Mouse (Mus musculus): ENCODE measurements at regions not wholly inside any gene's neighbourhood (a gene's known extent, or its start where the extent isn't known, plus 50 kb on each side); places are given as distances from the start of the nearest gene placed in this dataset.

GRCm38 (mm10) chr10:98682436-98682835, 231.8 kb upstream of the Atp2b1 start:
- H3K36me3 ChIP-seq (ENCODE audit: control insufficient read depth, insufficient read depth, low read length), result no peaks in the 10 kb centered on the region
- H3K9ac ChIP-seq (ENCODE audit: low read length), result no peak overlapping the region
- 90% methylated on average over 1 of the region's 1 CpGs for WGBS
- no peaks in the 10 kb centered on the region for H3K4me1 ChIP-seq (ENCODE audit: control insufficient read depth, insufficient read depth, low read length)
- no peaks in the 10 kb centered on the region for H3K27me3 ChIP-seq (ENCODE audit: control insufficient read depth, insufficient read depth, low read length)
- H3K27ac ChIP-seq (ENCODE audit: low read depth, low read length), result no peak overlapping the region
- no peak for ATAC-seq (ENCODE audit: low FRiP score)
- DNase-seq (ENCODE audit: low spot score, missing footprints), result peak; percentile 67
- no peak overlapping the region for H3K4me3 ChIP-seq (ENCODE audit: low read depth, low read length)
- H3K9me3 ChIP-seq (ENCODE audit: control insufficient read depth, low read length), result no peaks in the 10 kb centered on the region
- H3K4me2 ChIP-seq, result no peak overlapping the region

- Histone ChIP-seq H3K4me1 (ENCODE audit: control insufficient read depth, insufficient read depth, low read length) (no peaks in the 10 kb centered on the region), H3K27me3 (ENCODE audit: control insufficient read depth, insufficient read depth, low read length) (no peaks in the 10 kb centered on the region), H3K9ac (ENCODE audit: low read length) (no peak overlapping the region), H3K27ac (ENCODE audit: low read depth, low read length) (no peak overlapping the region), H3K4me2 (no peak overlapping the region), H3K4me3 (ENCODE audit: low read depth, low read length) (no peak overlapping the region), H3K36me3 (ENCODE audit: control insufficient read depth, insufficient read depth, low read length) (no peaks in the 10 kb centered on the region), H3K9me3 (ENCODE audit: control insufficient read depth, low read length) (no peaks in the 10 kb centered on the region)
- peak; percentile 73 for DNase-seq (ENCODE audit: low spot score, missing footprints)
- ATAC-seq (ENCODE audit: low FRiP score), result no peak; the same call in 1 of the 2 replicates
- WGBS, result 64% methylated on average over 12 of the region's 12 CpGs
These were observed 230.0 kb upstream of the Atp2b1 start for GRCm38 (mm10) chr10:98684195-98684594.

- Histone ChIP-seq H3K36me3 (ENCODE audit: control insufficient read depth, insufficient read depth, low read length) (no peaks in the 10 kb centered on the region), H3K27me3 (ENCODE audit: control insufficient read depth, insufficient read depth, low read length) (no peaks in the 10 kb centered on the region), H3K27ac (ENCODE audit: low read depth, low read length) (no peak overlapping the region), H3K4me1 (ENCODE audit: control insufficient read depth, insufficient read depth, low read length) (no peaks in the 10 kb centered on the region), H3K4me3 (ENCODE audit: low read depth, low read length) (no peak overlapping the region), H3K4me2 (no peak overlapping the region), H3K9me3 (ENCODE audit: control insufficient read depth, low read length) (no peaks in the 10 kb centered on the region), H3K9ac (ENCODE audit: low read length) (no peak overlapping the region)
- ATAC-seq (ENCODE audit: low FRiP score) (no peak), DNase-seq (ENCODE audit: low spot score, missing footprints) (peak; percentile 85)
- whole genome bisulfite sequencing, result 85% methylated on average over 8 of the region's 8 CpGs
These were observed 229.5 kb upstream of the Atp2b1 start for GRCm38 (mm10) chr10:98684707-98685106.

- Histone ChIP-seq H3K27ac (ENCODE audit: low read depth, low read length) (no peak overlapping the region), H3K9me3 (ENCODE audit: control insufficient read depth, low read length) (no peaks in the 10 kb centered on the region), H3K36me3 (ENCODE audit: control insufficient read depth, insufficient read depth, low read length) (no peaks in the 10 kb centered on the region), H3K4me2 (no peak overlapping the region), H3K9ac (ENCODE audit: low read length) (no peak overlapping the region), H3K4me3 (ENCODE audit: low read depth, low read length) (no peak overlapping the region), H3K27me3 (ENCODE audit: control insufficient read depth, insufficient read depth, low read length) (no peaks in the 10 kb centered on the region), H3K4me1 (ENCODE audit: control insufficient read depth, insufficient read depth, low read length) (no peaks in the 10 kb centered on the region)
- 83% methylated on average over 2 of the region's 2 CpGs for WGBS
- DNase-seq (ENCODE audit: low spot score, missing footprints), result peak; percentile 33
- no peak for ATAC-seq (ENCODE audit: low FRiP score)
These were observed 228.5 kb upstream of the Atp2b1 start for GRCm38 (mm10) chr10:98685739-98686138.

- no peaks in the 10 kb centered on the region for H3K4me1 ChIP-seq (ENCODE audit: control insufficient read depth, insufficient read depth, low read length)
- no peak overlapping the region for H3K27ac ChIP-seq (ENCODE audit: low read depth, low read length)
- H3K4me3 ChIP-seq (ENCODE audit: low read depth, low read length), result no peak overlapping the region
- no peaks in the 10 kb centered on the region for H3K27me3 ChIP-seq (ENCODE audit: control insufficient read depth, insufficient read depth, low read length)
- H3K36me3 ChIP-seq (ENCODE audit: control insufficient read depth, insufficient read depth, low read length), result no peaks in the 10 kb centered on the region
- ATAC-seq (ENCODE audit: low FRiP score), result no peak
- no peak for DNase-seq (ENCODE audit: low spot score, missing footprints)
- no peak overlapping the region for H3K9ac ChIP-seq (ENCODE audit: low read length)
- no peak overlapping the region for H3K4me2 ChIP-seq
- H3K9me3 ChIP-seq (ENCODE audit: control insufficient read depth, low read length), result no peaks in the 10 kb centered on the region
These were observed 227.8 kb upstream of the Atp2b1 start for GRCm38 (mm10) chr10:98686370-98686769.

GRCm38 (mm10) chr10:98691816-98692215, 222.4 kb upstream of the Atp2b1 start:
- ATAC-seq (ENCODE audit: low FRiP score), result no peak

GRCm38 (mm10) chr10:98694690-98695370, 219.4 kb upstream of the Atp2b1 start:
- whole genome bisulfite sequencing, result 94% methylated on average over 2 of the region's 2 CpGs
- H3K9me3 ChIP-seq (ENCODE audit: control insufficient read depth, low read length), result no peaks in the 10 kb centered on the region
- no peak overlapping the region for H3K4me2 ChIP-seq
- H3K27me3 ChIP-seq (ENCODE audit: control insufficient read depth, insufficient read depth, low read length), result no peaks in the 10 kb centered on the region
- H3K9ac ChIP-seq (ENCODE audit: low read length), result no peak overlapping the region
- no peak overlapping the region for H3K4me3 ChIP-seq (ENCODE audit: low read depth, low read length)
- H3K36me3 ChIP-seq (ENCODE audit: control insufficient read depth, insufficient read depth, low read length), result no peaks in the 10 kb centered on the region
- no peaks in the 10 kb centered on the region for H3K4me1 ChIP-seq (ENCODE audit: control insufficient read depth, insufficient read depth, low read length)
- ATAC-seq (ENCODE audit: low FRiP score) (no peak), DNase-seq (ENCODE audit: low spot score, missing footprints) (no peak)
- H3K27ac ChIP-seq (ENCODE audit: low read depth, low read length), result no peak overlapping the region

More at GRCm38 (mm10) chr10:98691816-98692215, 222.4 kb upstream of the Atp2b1 start:
- Histone ChIP-seq H3K9me3 (ENCODE audit: control insufficient read depth, low read length) (no peaks in the 10 kb centered on the region), H3K9ac (ENCODE audit: low read length) (no peak overlapping the region), H3K4me3 (ENCODE audit: low read depth, low read length) (no peak overlapping the region), H3K27ac (ENCODE audit: low read depth, low read length) (no peak overlapping the region), H3K4me1 (ENCODE audit: control insufficient read depth, insufficient read depth, low read length) (no peaks in the 10 kb centered on the region), H3K27me3 (ENCODE audit: control insufficient read depth, insufficient read depth, low read length) (no peaks in the 10 kb centered on the region), H3K36me3 (ENCODE audit: control insufficient read depth, insufficient read depth, low read length) (no peaks in the 10 kb centered on the region), H3K4me2 (no peak overlapping the region)
- no peak for DNase-seq (ENCODE audit: low spot score, missing footprints)
- 95% methylated on average over 5 of the region's 5 CpGs for WGBS

- Histone ChIP-seq H3K9ac (ENCODE audit: low read length) (no peak overlapping the region), H3K4me1 (ENCODE audit: control insufficient read depth, insufficient read depth, low read length) (no peaks in the 10 kb centered on the region), H3K27ac (ENCODE audit: low read depth, low read length) (no peak overlapping the region), H3K9me3 (ENCODE audit: control insufficient read depth, low read length) (no peaks in the 10 kb centered on the region), H3K36me3 (ENCODE audit: control insufficient read depth, insufficient read depth, low read length) (no peaks in the 10 kb centered on the region), H3K4me3 (ENCODE audit: low read depth, low read length) (no peak overlapping the region), H3K4me2 (no peak overlapping the region), H3K27me3 (ENCODE audit: control insufficient read depth, insufficient read depth, low read length) (no peaks in the 10 kb centered on the region)
- DNase-seq (ENCODE audit: low spot score, missing footprints), result no peak
- WGBS, result 89% methylated on average over 2 of the region's 2 CpGs
- no peak for ATAC-seq (ENCODE audit: low FRiP score)
These were observed 218.9 kb upstream of the Atp2b1 start for GRCm38 (mm10) chr10:98695371-98695725.

GRCm38 (mm10) chr10:98697866-98698265, 216.3 kb upstream of the Atp2b1 start:
- Histone ChIP-seq H3K27ac (ENCODE audit: low read depth, low read length) (no peak overlapping the region), H3K27me3 (ENCODE audit: control insufficient read depth, insufficient read depth, low read length) (no peaks in the 10 kb centered on the region), H3K4me1 (ENCODE audit: control insufficient read depth, insufficient read depth, low read length) (no peaks in the 10 kb centered on the region), H3K4me3 (ENCODE audit: low read depth, low read length) (no peak overlapping the region), H3K9ac (ENCODE audit: low read length) (no peak overlapping the region), H3K9me3 (ENCODE audit: control insufficient read depth, low read length) (no peaks in the 10 kb centered on the region), H3K4me2 (no peak overlapping the region), H3K36me3 (ENCODE audit: control insufficient read depth, insufficient read depth, low read length) (no peaks in the 10 kb centered on the region)
- DNase-seq (ENCODE audit: low spot score, missing footprints) (no peak), ATAC-seq (ENCODE audit: low FRiP score) (no peak)
- 87% methylated on average over 4 of the region's 4 CpGs for WGBS
